Mouse (Mus musculus): ENCODE results near the gene Nhlh1. TPM values are rescaled to one million over a fixed set of nuclear protein-coding genes. Genes with fewer than 3 reads are reported as not detected.
A peak's percentile ranks its signal among the peaks of the same experiment; 100 is the strongest.

The Nhlh1 gene
- total RNA-seq (2022), result not detected

- no peak for DNase-seq
These were observed at the start of gene Nhlh1 for GRCm38 (mm10) chr1:172057491-172057921. TSS of gene Nhlh1 (minus strand) at chr1:172057573.

GRCm38 (mm10) chr1:172105101-172105500, 47.7 kb upstream of the Nhlh1 start:
- DNase-seq, result no peak

- DNase-seq, result no peak
These were observed 46.2 kb upstream of the Nhlh1 start for GRCm38 (mm10) chr1:172103619-172104018.

GRCm38 (mm10) chr1:172099325-172100033, 42.1 kb upstream of the Nhlh1 start:
- DNase-seq, result no peak

GRCm38 (mm10) chr1:172095202-172095601, 37.8 kb upstream of the Nhlh1 start:
- no peak for DNase-seq

DNA sequence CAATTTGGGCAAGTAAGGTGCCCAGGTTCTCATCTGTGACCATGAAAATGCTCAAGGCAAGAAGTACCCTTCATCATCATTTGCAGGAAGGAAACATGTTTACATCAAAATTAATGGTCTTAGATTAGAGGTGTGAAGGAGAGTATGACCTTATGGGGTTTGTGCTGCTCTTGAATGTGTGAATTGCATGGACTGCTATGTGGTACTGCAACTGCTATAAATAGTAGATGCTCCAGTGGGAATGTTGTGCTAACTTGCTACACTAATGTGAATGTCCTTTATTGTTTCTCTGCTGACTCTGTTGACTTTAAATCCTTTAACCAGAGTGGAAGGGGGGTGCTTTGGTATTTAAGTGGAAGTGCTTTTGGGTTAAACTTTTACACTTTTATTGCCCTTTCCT, 36.9 kb upstream of the Nhlh1 start:
- DNase-seq, result no peak

DNA sequence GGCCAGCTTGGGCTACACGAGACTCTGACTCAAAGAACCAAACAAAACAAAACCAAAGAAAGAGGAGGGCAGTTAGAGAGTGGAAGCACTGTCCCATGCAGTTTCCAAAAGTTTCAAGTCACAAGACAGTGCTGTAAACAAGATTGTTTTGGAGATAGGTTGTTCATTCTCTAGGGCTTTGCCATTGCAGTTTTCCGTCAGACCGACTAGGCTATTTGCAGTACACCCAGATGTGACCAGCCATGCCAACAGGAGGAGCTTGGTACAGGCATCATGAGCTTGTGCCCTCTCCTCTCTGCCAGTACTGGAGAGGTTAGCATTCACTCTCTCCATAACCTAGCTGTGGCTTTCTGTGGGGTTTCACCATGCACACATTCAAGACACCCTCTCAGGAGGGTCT, 36.1 kb upstream of the Nhlh1 start:
- no peak for DNase-seq

- no peak for DNase-seq
These were observed 25.6 kb upstream of the Nhlh1 start for GRCm38 (mm10) chr1:172082899-172083445.

GRCm38 (mm10) chr1:172082101-172082898, 24.9 kb upstream of the Nhlh1 start, which contains the start of the genes Copa and Ncstn:
TSS of gene Copa (plus strand) at chr1:172082529.
TSS of gene Ncstn (minus strand) at chr1:172082795.
- DNase-seq, result peak; percentile 93

GRCm38 (mm10) chr1:172077981-172078380, 20.6 kb upstream of the Nhlh1 start:
- DNase-seq, result peak; percentile 41

GRCm38 (mm10) chr1:172072604-172073003, 15.2 kb upstream of the Nhlh1 start:
- DNase-seq, result no peak

GRCm38 (mm10) chr1:172071556-172071955, 14.2 kb upstream of the Nhlh1 start:
- no peak for DNase-seq

- DNase-seq, result no peak
These were observed 12.9 kb upstream of the Nhlh1 start for GRCm38 (mm10) chr1:172070227-172070626.

- DNase-seq, result no peak
These were observed 7.3 kb upstream of the Nhlh1 start for GRCm38 (mm10) chr1:172064613-172065141.

GRCm38 (mm10) chr1:172063291-172064023, 6.1 kb upstream of the Nhlh1 start:
- DNase-seq, result no peak

- DNase-seq, result no peak
These were observed 4.7 kb upstream of the Nhlh1 start for GRCm38 (mm10) chr1:172062101-172062500.

DNA sequence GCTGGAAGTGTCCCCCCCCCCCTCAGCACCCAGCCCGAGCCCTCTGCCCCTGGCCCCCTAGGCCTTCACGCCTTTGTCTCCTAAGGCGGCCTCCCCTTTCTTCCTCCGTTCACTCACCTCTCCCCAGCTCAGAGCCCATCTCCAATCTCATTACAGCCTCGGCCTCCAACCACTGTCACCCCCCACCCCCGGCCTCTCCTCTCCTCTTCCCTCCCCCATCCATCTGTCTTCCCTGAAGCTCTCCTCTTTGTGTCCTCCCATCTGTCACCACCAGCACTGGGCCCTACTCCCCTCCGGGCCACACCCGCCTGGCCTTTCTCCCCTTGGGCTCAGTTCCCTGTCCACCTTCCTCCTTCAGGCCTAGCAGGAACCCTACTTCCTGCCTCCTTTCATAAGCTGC, 3.8 kb upstream of the Nhlh1 start:
- DNase-seq, result no peak

- DNase-seq, result no peak
These were observed 3.3 kb upstream of the Nhlh1 start for GRCm38 (mm10) chr1:172060659-172061058.

DNA sequence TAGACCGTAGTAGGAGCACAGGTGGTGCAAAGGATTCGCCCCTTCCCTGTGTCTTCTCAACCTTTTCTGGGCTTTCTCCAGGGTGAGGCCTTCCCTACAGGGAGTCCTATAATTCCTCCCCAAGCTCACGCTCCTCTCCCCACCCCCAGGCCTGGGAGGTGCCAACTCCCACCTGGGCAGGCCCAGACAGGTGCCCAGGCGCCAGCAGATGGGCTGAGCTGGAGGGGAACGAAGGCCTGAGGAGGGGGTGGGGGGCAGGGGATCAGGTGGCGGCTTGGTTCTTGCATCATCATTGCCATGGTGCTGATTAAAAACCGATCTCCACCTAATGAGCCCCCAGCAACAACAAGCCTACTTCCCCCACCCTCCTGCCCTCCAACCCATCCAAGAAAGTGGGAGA, 1.5 kb upstream of the Nhlh1 start:
- DNase-seq, result no peak

GRCm38 (mm10) chr1:172058321-172058720, 948 bp upstream of the Nhlh1 start:
- no peak for DNase-seq

GRCm38 (mm10) chr1:172056251-172056650, 1.1 kb downstream of the Nhlh1 start:
- no peak for DNase-seq

All from adrenal gland, adult 8-10 months (tissue).